Mouse (Mus musculus): ENCODE results near the gene Ddb1.
"Not testable (repeated sequence)": the region's sequence is repeated elsewhere in the genome, so short reads cannot be mapped to it uniquely, and the experiment has no call there.

The Ddb1 gene

GRCm38 (mm10) chr19:10605293-10605900, at the start of gene Ddb1, which contains the start of gene Tkfc:
Gene Ddb1 (plus strand): TSS chr19:10605327.
Gene Tkfc (minus strand): TSS chr19:10605654.
- peak; percentile 93 for DNase-seq (ENCODE audit: extremely low spot score, low read depth, low spot score)

- DNase-seq (ENCODE audit: extremely low spot score, low read depth, low spot score) = no peak
Observed at GRCm38 (mm10) chr19:10555624-10556510, 49.3 kb upstream of the Ddb1 start, which contains the start of gene Tmem216. Gene Tmem216 (minus strand): TSS chr19:10556238.

- DNase-seq (ENCODE audit: extremely low spot score, low read depth, low spot score) = no peak
Observed at GRCm38 (mm10) chr19:10557001-10557400, 48.1 kb upstream of the Ddb1 start.

GRCm38 (mm10) chr19:10557430-10557829, 47.7 kb upstream of the Ddb1 start:
- no peak for DNase-seq (ENCODE audit: extremely low spot score, low read depth, low spot score)

- not testable (repeated sequence) for DNase-seq (ENCODE audit: extremely low spot score, low read depth, low spot score)
Observed at GRCm38 (mm10) chr19:10557837-10558375, 47.2 kb upstream of the Ddb1 start.

GRCm38 (mm10) chr19:10560108-10560507, 45.0 kb upstream of the Ddb1 start:
- no peak for DNase-seq (ENCODE audit: extremely low spot score, low read depth, low spot score)

- DNase-seq (ENCODE audit: extremely low spot score, low read depth, low spot score) = no peak
Observed at GRCm38 (mm10) chr19:10561558-10562314, 43.4 kb upstream of the Ddb1 start.

GRCm38 (mm10) chr19:10562351-10562750, 42.8 kb upstream of the Ddb1 start:
- DNase-seq (ENCODE audit: extremely low spot score, low read depth, low spot score) = no peak

GRCm38 (mm10) chr19:10564278-10564677, 40.8 kb upstream of the Ddb1 start:
- DNase-seq (ENCODE audit: extremely low spot score, low read depth, low spot score) = no peak

GRCm38 (mm10) chr19:10565217-10565616, 39.9 kb upstream of the Ddb1 start:
- no peak for DNase-seq (ENCODE audit: extremely low spot score, low read depth, low spot score)

GRCm38 (mm10) chr19:10569627-10570026, 35.5 kb upstream of the Ddb1 start:
- DNase-seq (ENCODE audit: extremely low spot score, low read depth, low spot score) = no peak

GRCm38 (mm10) chr19:10576690-10577561, 28.2 kb upstream of the Ddb1 start, which contains the start of the genes Cyb561a3 and Tmem138:
Gene Cyb561a3 (plus strand): TSS chr19:10577172.
Gene Tmem138 (minus strand): TSS chr19:10577362.
- peak; percentile 96 for DNase-seq (ENCODE audit: extremely low spot score, low read depth, low spot score)

GRCm38 (mm10) chr19:10580102-10580501, 25.0 kb upstream of the Ddb1 start:
- DNase-seq (ENCODE audit: extremely low spot score, low read depth, low spot score) = no peak

GRCm38 (mm10) chr19:10580761-10581160, 24.4 kb upstream of the Ddb1 start:
- DNase-seq (ENCODE audit: extremely low spot score, low read depth, low spot score) = no peak

GRCm38 (mm10) chr19:10581984-10582383, 23.1 kb upstream of the Ddb1 start:
- no peak for DNase-seq (ENCODE audit: extremely low spot score, low read depth, low spot score)

- no peak for DNase-seq (ENCODE audit: extremely low spot score, low read depth, low spot score)
Observed at GRCm38 (mm10) chr19:10583550-10584146, 21.5 kb upstream of the Ddb1 start.

GRCm38 (mm10) chr19:10585112-10585511, 20.0 kb upstream of the Ddb1 start:
- no peak for DNase-seq (ENCODE audit: extremely low spot score, low read depth, low spot score)

- no peak for DNase-seq (ENCODE audit: extremely low spot score, low read depth, low spot score)
Observed at GRCm38 (mm10) chr19:10587231-10587630, 17.9 kb upstream of the Ddb1 start.

- no peak for DNase-seq (ENCODE audit: extremely low spot score, low read depth, low spot score)
Observed at GRCm38 (mm10) chr19:10589127-10589857, 15.8 kb upstream of the Ddb1 start.

All from hindlimb bud, embryonic 11.5 days (tissue).